Mouse (Mus musculus) midbrain, postnatal 0 days (tissue): ENCODE data around the gene Rpl5. TPM values are rescaled to one million over a fixed set of nuclear protein-coding genes. Genes with fewer than 3 reads are reported as not detected.

ENCODE experiments used
- ATAC-seq: fragments of 200-750 bp; cut with Nextera tagmentation; 2 replicates; pipeline ENCODE4 v1.8.0; 2017; ENCODE audit warnings: moderate number of reproducible peaks, mild to moderate bottlenecking, moderate TSS enrichment, moderate library complexity; ENCODE audit not compliant: low FRiP score
- DNase-seq: peaks from one replicate; pipeline ENCODE4 v3.0.0-alpha.2; 2015; ENCODE audit warnings: low spot score
- H3K27ac ChIP-seq: fragments of 300-500 bp; sonication (generic); 2 replicates; pipeline ENCODE4 v1.5.1; 2014; ENCODE audit warnings: low read depth, mild to moderate bottlenecking, low read length, mixed read lengths
- H3K27me3 ChIP-seq: fragments of 300-500 bp; sonication (generic); 2 replicates; pipeline ENCODE4 v1.6.1; 2014; ENCODE audit warnings: low read length, control low read depth, mixed read lengths; ENCODE audit not compliant: insufficient read depth
- H3K36me3 ChIP-seq: fragments of 300-500 bp; sonication (generic); 2 replicates; pipeline ENCODE4 v1.6.1; 2014; ENCODE audit warnings: low read length, control low read depth, mixed read lengths; ENCODE audit not compliant: insufficient read depth
- H3K4me1 ChIP-seq: fragments of 300-500 bp; sonication (generic); 2 replicates; pipeline ENCODE4 v1.6.1; 2014; ENCODE audit warnings: mild to moderate bottlenecking, control low read depth, antibody characterized with exemption, low read length, mixed read lengths; ENCODE audit not compliant: insufficient read depth
- H3K4me2 ChIP-seq: fragments of 300-500 bp; sonication (generic); 2 replicates; pipeline ENCODE4 v1.6.1; 2014; ENCODE audit warnings: low read depth, mild to moderate bottlenecking, low read length, mixed read lengths; ENCODE audit not compliant: poor library complexity, severe bottlenecking
- H3K4me3 ChIP-seq: fragments of 300-500 bp; sonication (generic); 2 replicates; pipeline ENCODE4 v1.5.1; 2014; ENCODE audit warnings: low read depth, mild to moderate bottlenecking, low read length, moderate library complexity
- H3K9ac ChIP-seq: fragments of 300-500 bp; sonication (generic); replicated peaks from 2 replicates; pipeline ENCODE4 v1.6.1; 2014; ENCODE audit warnings: mild to moderate bottlenecking, low read length, moderate library complexity, mixed read lengths; ENCODE audit not compliant: poor library complexity, severe bottlenecking
- H3K9me3 ChIP-seq: fragments of 300-500 bp; sonication (generic); 2 replicates; pipeline ENCODE4 v1.6.1; 2016; ENCODE audit warnings: low read length, control low read depth
- CTCF ChIP-seq: IDR thresholded peaks from 2 replicates; pipeline ENCODE4 v1.5.1; 2016; ENCODE audit warnings: antibody characterized with exemption, mild to moderate bottlenecking
- WGBS: fragments of 180-500 bp; shearing (Covaris S2); extraction: QIAGEN DNeasy Blood & Tissue Kit; methylation state at CpG from one replicate; pipeline ENCODE4 v1.1.7; 2014; 5-methylcytosine and 5-hydroxymethylcytosine counted together
- polyA plus RNA-seq: library from polyadenylated mRNA; unstranded; fragments of >200 nt; fragmentation: Nextera tagmentation; extraction: Ambion mirVana; gene quantifications from 2 replicates; pipeline ENCODE4 v1.2.1, GENCODE M21; 2015
- total RNA-seq: library from RNA; depleted of rRNA; stranded (reverse); fragments of >200 nt; gene quantifications from 2 replicates; pipeline ENCODE4 v1.2.3, GENCODE M21; 2014; rRNA removed

The Rpl5 gene
- 128 and 189 TPM in 2 replicates for total RNA-seq
- polyA plus RNA-seq, result 62.2 and 63.1 TPM in 2 replicates

DNA sequence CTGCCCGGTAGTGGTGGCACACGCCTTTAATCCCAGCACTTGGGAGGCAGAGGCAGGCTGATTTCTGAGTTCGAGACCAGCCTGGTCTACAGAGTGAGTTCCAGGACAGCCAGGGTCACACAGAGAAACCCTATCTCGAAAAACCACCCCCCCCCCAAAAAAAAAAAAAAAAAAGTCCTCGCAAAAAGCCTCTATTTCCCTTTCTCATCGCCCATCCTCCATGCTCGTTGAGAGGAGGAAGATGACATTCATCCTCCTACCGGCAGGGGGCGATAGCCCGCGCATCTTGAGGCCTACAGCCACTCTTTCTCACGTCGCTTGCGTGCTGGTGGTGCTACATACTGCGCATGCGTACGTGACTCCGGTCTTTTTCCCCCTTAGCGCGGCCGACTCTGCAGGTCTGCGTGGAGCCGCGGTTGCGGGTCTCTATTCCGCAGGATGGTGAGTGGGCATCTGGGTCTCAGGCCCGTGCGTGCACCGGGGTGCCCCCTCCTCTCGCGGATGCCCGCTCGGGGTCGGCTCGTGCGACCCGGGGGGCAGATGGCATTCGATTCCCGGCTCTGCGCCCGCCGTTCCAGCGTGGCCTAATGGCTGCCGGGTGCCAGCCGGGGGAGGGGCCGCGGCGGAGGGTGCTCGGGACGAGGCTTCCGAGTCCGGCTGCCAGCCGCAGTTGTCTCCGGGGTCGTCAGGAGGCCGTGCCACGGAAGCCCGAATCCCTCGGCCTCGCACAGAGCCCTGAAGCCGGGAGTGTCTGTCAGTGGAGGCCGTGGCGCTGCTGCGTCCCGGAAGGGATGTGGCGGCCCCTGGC, at the start of gene Rpl5:
Rpl5 (plus strand) TSS at position 297 of the 808 bp plus-strand sequence.
- DNase-seq (peak; percentile 98), ATAC-seq (peak; percentile 97)
- peak; percentile 98 for TF ChIP-seq CTCF
- 5% methylated on average over 59 of the region's 66 CpGs for WGBS
- Histone ChIP-seq H3K4me2 (peak within 1 kb of the TSS; percentile 47), H3K4me3 (peak within 1 kb of the TSS; percentile 98), H3K36me3 (peaks cover 8% of the 10 kb centered on the region; the same call in 1 of the 2 replicates), H3K27me3 (no peaks in the 10 kb centered on the region), H3K4me1 (no peaks in the 10 kb centered on the region), H3K9me3 (no peaks in the 10 kb centered on the region), H3K9ac (peak within 1 kb of the TSS; percentile 96), H3K27ac (peak within 1 kb of the TSS; percentile 93)

DNA sequence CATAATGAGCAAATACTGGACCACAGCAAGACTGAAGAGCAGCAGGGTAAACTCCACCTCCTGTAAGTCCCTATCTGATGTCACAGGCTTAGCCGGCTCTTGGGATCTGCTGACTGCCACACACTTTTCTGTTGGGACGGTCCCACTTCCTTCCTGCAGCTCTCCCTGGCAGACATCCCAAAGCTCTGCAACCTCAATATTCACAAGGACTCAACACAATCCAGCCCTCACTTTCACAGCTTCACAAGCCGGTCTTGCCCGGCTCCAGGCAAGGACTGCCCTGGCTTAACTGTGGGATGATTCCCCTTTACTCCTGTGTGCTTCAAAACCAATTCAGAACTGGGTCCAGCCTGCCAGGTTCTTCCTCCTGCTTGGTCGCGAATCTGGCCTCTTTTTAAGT, 46.5 kb upstream of the Rpl5 start:
- 12% methylated on average over 6 of the region's 6 CpGs for WGBS
- H3K4me1 ChIP-seq, result no peaks in the 10 kb centered on the region
- no peak for TF ChIP-seq CTCF
- H3K9ac ChIP-seq, result no peak overlapping the region
- ATAC-seq, result peak; percentile 38; the same call in 1 of the 2 replicates
- no peak overlapping the region for H3K4me2 ChIP-seq
- H3K36me3 ChIP-seq, result no peaks in the 10 kb centered on the region
- H3K4me3 ChIP-seq, result no peak overlapping the region
- peak; percentile 28 for DNase-seq
- 0 out of 2 replicates have a peak overlapping the region, but pooled peaks have one; percentile 9 for H3K27ac ChIP-seq
- no peaks in the 10 kb centered on the region for H3K27me3 ChIP-seq
- no peaks in the 10 kb centered on the region for H3K9me3 ChIP-seq

DNA sequence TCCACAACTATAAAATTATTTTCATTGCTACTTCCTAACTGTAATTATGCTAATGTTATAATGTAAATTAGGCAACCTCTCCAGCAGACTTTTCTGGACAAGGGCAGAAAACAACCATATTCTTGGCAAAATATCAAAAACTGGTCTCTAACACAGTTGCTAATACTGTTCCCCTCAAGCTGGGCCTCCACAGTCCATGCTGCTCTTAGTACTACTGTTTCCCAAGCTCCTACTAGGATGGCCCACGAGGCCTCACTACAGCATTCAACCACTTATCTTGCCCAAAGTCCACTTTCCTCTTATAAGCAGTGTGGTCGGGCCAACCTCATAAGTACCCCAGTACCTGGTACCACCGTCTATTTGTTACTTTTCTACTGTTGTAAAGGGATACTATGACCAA, 45.7 kb upstream of the Rpl5 start:
- no peaks in the 10 kb centered on the region for H3K36me3 ChIP-seq
- TF ChIP-seq CTCF, result no peak
- ATAC-seq (no peak), DNase-seq (no peak)
- no peak overlapping the region for H3K4me2 ChIP-seq
- no peaks in the 10 kb centered on the region for H3K9me3 ChIP-seq
- H3K27ac ChIP-seq, result no peak overlapping the region
- no peaks in the 10 kb centered on the region for H3K27me3 ChIP-seq
- no peak overlapping the region for H3K9ac ChIP-seq
- H3K4me1 ChIP-seq, result no peaks in the 10 kb centered on the region
- no peak overlapping the region for H3K4me3 ChIP-seq
- WGBS, result 74% methylated on average over 3 of the region's 3 CpGs

DNA sequence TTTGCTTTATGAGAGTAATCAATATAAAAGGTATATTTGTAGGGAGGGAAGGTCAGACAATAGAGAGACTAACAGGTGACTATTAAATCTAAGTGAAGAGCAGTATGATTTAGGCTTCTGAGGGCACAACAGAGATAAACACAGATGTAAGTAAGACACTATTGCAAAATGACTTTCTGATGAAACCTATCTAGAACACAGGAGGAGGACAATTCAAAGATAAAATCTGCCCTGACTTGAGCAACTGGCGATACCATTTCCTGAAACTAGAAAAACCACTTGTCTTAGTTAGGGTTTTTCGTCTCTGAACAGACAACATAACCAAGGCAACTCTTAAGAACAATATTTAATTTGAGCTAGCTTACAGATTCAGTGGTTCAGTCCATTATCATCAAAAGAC, 44.8 kb upstream of the Rpl5 start:
- Histone ChIP-seq H3K9ac (no peak overlapping the region), H3K36me3 (no peaks in the 10 kb centered on the region), H3K4me3 (no peak overlapping the region), H3K4me1 (no peaks in the 10 kb centered on the region), H3K27ac (no peak overlapping the region), H3K27me3 (no peaks in the 10 kb centered on the region), H3K4me2 (no peak overlapping the region), H3K9me3 (no peaks in the 10 kb centered on the region)
- WGBS, result 92% methylated on average over 2 of the region's 2 CpGs
- no peak for TF ChIP-seq CTCF
- ATAC-seq, result no peak
- no peak for DNase-seq

DNA sequence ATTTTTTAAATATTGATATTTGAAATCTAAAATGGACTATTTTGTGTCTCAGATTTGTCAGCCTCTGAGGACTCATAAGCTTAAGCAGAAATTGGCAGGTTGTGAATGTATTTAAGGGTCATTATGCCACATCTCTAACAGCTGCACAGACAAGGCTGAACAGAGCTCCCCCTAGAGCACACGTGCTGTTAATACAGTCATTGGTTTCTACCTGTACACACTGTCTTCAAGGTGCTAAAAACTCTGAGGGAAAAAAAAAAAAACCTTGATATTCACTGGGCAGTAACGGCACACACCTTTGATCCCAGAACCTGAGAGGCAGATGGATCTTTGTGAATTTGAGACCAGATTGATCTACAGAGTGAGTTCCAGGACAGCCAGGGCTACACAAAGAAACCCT, 41.3 kb upstream of the Rpl5 start:
- WGBS, result 49% methylated on average over 2 of the region's 2 CpGs
- Histone ChIP-seq H3K4me2 (no peak overlapping the region), H3K9ac (no peak overlapping the region), H3K4me3 (no peak overlapping the region), H3K4me1 (no peaks in the 10 kb centered on the region), H3K27ac (no peak overlapping the region), H3K36me3 (no peaks in the 10 kb centered on the region), H3K9me3 (no peaks in the 10 kb centered on the region), H3K27me3 (no peaks in the 10 kb centered on the region)
- ATAC-seq, result no peak
- TF ChIP-seq CTCF, result peak; percentile 48
- peak; percentile 14 for DNase-seq

DNA sequence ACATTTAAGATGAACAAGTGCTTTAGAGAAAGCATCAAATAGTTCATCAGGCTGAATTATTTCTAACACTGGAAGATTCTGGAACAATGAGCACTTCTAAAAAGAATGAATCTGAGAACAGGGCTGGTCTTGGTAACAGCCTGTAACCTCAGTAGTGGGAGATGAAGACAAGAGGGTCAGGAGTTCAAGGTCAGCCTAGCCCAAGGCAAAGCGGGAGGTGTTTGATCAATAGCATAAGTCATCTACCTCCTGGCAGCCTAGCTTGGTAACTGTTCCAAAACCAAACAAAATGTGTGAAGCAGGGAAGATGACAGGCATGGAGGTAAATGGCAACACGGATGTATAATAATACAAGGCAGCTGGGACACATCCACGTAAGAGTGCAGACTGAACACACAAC, 36.3 kb upstream of the Rpl5 start:
- H3K4me3 ChIP-seq, result no peak overlapping the region
- H3K9me3 ChIP-seq, result no peaks in the 10 kb centered on the region
- no peak overlapping the region for H3K9ac ChIP-seq
- WGBS, result 90% methylated on average over 3 of the region's 3 CpGs
- DNase-seq (no peak), ATAC-seq (no peak)
- H3K4me2 ChIP-seq, result no peak overlapping the region
- no peaks in the 10 kb centered on the region; the same call in 1 of the 2 replicates for H3K4me1 ChIP-seq
- TF ChIP-seq CTCF, result no peak
- H3K27me3 ChIP-seq, result no peaks in the 10 kb centered on the region
- H3K27ac ChIP-seq, result no peak overlapping the region
- H3K36me3 ChIP-seq, result no peaks in the 10 kb centered on the region
